Mouse (Mus musculus) heart, postnatal 10 days (tissue): ENCODE data around the gene Arap1. TPM values are rescaled to one million over a fixed set of nuclear protein-coding genes. Genes with fewer than 3 reads are reported as not detected.

Experiments
- DNase-seq, 2 experiments: peaks; one replicate each; pipeline ENCODE4 v3.0.0; 2021
- intact Hi-C: fragments of 180-260 bp; cut with DNase I; formaldehyde crosslinking; loops from one replicate; pipeline ENCODE4 v1.15.1; 2025
- total RNA-seq, 2 experiments: library from RNA; stranded (reverse); gene quantifications; 2 replicates each; pipeline ENCODE4 v1.2.3; 2021

Arap1 gene
- total RNA-seq, 2 experiments from 2014 or later: 49.4 to 50.7 TPM

- DNase-seq: peak; percentile 48 to 49
- intact Hi-C loops: no loop called here
Observed at GRCm38 (mm10) chr7:101324142-101324962, 23.5 kb upstream of the Arap1 start.

GRCm38 (mm10) chr7:101326006-101326405, 21.9 kb upstream of the Arap1 start:
- intact Hi-C loops: no loop called here
- no peak for DNase-seq

- no peak for DNase-seq
- intact Hi-C loops: no loop called here
Observed at GRCm38 (mm10) chr7:101327263-101327662, 20.6 kb upstream of the Arap1 start.

- DNase-seq: no peak
- intact Hi-C loops: no loop called here
Observed at GRCm38 (mm10) chr7:101327786-101328185, 20.1 kb upstream of the Arap1 start.

GRCm38 (mm10) chr7:101328621-101329158, 19.2 kb upstream of the Arap1 start:
- intact Hi-C loops: no loop called here
- no peak for DNase-seq

- no peak for DNase-seq
- intact Hi-C loops: no loop called here
Observed at GRCm38 (mm10) chr7:101329606-101330005, 18.3 kb upstream of the Arap1 start.

- intact Hi-C loops: no loop called here
- no peak for DNase-seq
Observed at GRCm38 (mm10) chr7:101330074-101330840, 17.6 kb upstream of the Arap1 start.

- intact Hi-C loops: no loop called here
- DNase-seq: no peak
Observed at GRCm38 (mm10) chr7:101330841-101331173, 17.1 kb upstream of the Arap1 start.

GRCm38 (mm10) chr7:101332045-101332831, 15.6 kb upstream of the Arap1 start:
- DNase-seq: no peak
- intact Hi-C loops: no loop called here

- intact Hi-C loops: no loop called here
- no peak for DNase-seq
Observed at GRCm38 (mm10) chr7:101335228-101335627, 12.6 kb upstream of the Arap1 start.

GRCm38 (mm10) chr7:101336686-101337085, 11.2 kb upstream of the Arap1 start:
- DNase-seq: no peak
- intact Hi-C loops: no loop called here

GRCm38 (mm10) chr7:101337401-101337800, 10.5 kb upstream of the Arap1 start:
- intact Hi-C loops: no loop called here

GRCm38 (mm10) chr7:101341405-101341804, 6.5 kb upstream of the Arap1 start:
- DNase-seq: no peak
- intact Hi-C loops: no loop called here

More at GRCm38 (mm10) chr7:101337401-101337800, 10.5 kb upstream of the Arap1 start:
- DNase-seq: no peak

GRCm38 (mm10) chr7:101343135-101343534, 4.7 kb upstream of the Arap1 start:
- intact Hi-C loops: no loop called here
- DNase-seq: no peak

GRCm38 (mm10) chr7:101344892-101345291, 3.0 kb upstream of the Arap1 start:
- intact Hi-C loops: loop anchor here (5.0 kb wide), 1 partner anchor 33 kb away; no protein-coding TSS in a partner anchor
- no peak for DNase-seq

GRCm38 (mm10) chr7:101346991-101347390, 876 bp upstream of the Arap1 start:
- intact Hi-C loops: loop anchor here (5.0 kb wide), 1 partner anchor 35 kb away; no protein-coding TSS in a partner anchor

GRCm38 (mm10) chr7:101348312-101348711, 445 bp downstream of the Arap1 start:
- no peak for DNase-seq
- intact Hi-C loops: loop anchor here (5.0 kb wide), 1 partner anchor 36 kb away; no protein-coding TSS in a partner anchor

More at GRCm38 (mm10) chr7:101346991-101347390, 876 bp upstream of the Arap1 start:
- no peak for DNase-seq

- no peak for DNase-seq
- intact Hi-C loops: loop anchor here (5.0 kb wide), 1 partner anchor 38 kb away; no protein-coding TSS in a partner anchor
Observed at GRCm38 (mm10) chr7:101349861-101350260, 2.0 kb downstream of the Arap1 start.

- intact Hi-C loops: no loop called here
- no peak for DNase-seq
Observed at GRCm38 (mm10) chr7:101352404-101352803, 4.5 kb downstream of the Arap1 start.

GRCm38 (mm10) chr7:101354423-101354822, 6.6 kb downstream of the Arap1 start:
- intact Hi-C loops: no loop called here
- no peak for DNase-seq
